Mouse (Mus musculus): ENCODE measurements at regions not wholly inside any gene's neighbourhood (a gene's known extent, or its start where the extent isn't known, plus 50 kb on each side); places are given as distances from the start of the nearest gene placed in this dataset.

GRCm38 (mm10) chr13:83216454-83216853 lies 287.4 kb upstream of the Mef2c start:
- no peak for TF ChIP-seq CTCF (IDR thresholded peaks at IDR 0.05; ENCODE audit: insufficient read depth, low read depth, low read length)
- no peak for TF ChIP-seq POLR2A (IDR thresholded peaks at IDR 0.05; ENCODE audit: insufficient read depth, low read depth, low read length)

All from olfactory bulb, adult 2 months (tissue).